Mouse (Mus musculus): ENCODE measurements around the gene Ptprcap. TPM values are rescaled to one million over a fixed set of nuclear protein-coding genes. Genes with fewer than 3 reads are reported as not detected.

The Ptprcap gene
- polyA plus RNA-seq, 1 experiment = 548 TPM

- no peak for TF ChIP-seq GATA1 (IDR thresholded peaks at IDR 0.05; ENCODE audit: low read length)
Measured at GRCm38 (mm10) chr19:4142416-4143173, 10.8 kb upstream of the Ptprcap start.

- TF ChIP-seq GATA1 (IDR thresholded peaks at IDR 0.05; ENCODE audit: low read length) = no peak
Measured at GRCm38 (mm10) chr19:4143759-4144268, 9.6 kb upstream of the Ptprcap start, which contains the start of gene Cabp4. Cabp4 (minus strand) TSS chr19:4144033.

DNA sequence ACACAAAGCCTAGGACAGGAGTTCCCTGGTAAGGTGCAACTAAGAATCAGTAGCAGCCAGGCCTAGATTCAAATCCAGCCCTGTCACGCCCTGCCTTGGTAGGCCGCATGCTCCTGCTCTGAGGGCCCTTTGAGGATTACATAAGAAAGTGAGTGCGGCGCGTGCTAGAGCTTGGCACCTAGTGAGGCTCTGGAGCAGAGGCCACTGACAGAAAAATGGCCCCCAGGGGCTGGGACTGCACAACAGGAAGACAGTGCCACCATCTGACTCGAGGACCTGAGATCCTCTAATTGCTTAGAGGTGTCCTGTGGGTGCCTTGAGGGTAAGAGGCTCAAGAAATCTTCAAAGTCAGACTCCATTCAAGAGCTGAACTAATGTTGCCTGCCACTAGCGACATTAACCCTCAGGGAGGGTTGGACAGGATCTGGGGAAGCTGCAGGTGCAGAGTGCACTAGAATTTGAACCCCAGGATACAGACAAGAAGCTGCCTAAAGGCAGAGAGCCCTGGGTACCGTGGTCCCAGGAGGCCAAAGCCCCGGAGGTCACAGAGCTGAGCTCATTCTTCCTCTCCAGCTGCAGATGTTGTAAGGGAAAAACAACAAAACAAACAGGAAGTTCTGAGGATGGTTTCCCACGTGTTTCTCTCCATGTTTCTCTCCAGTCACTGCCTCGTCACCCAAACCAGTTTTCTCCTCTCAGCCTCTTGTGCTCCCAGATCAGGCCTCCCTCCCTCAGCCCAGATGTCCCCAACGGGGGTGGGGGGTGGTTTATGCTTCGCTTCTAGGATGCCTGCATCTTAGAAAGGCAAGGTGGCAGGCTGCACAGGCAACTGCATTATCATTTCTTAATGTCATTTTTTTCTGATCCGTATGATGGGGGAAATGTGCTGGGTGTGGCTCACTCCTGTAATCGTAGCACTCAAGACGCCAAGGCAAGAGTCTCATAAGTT, 8.6 kb upstream of the Ptprcap start:
- no peak for TF ChIP-seq GATA1 (IDR thresholded peaks at IDR 0.05; ENCODE audit: low read length)

DNA sequence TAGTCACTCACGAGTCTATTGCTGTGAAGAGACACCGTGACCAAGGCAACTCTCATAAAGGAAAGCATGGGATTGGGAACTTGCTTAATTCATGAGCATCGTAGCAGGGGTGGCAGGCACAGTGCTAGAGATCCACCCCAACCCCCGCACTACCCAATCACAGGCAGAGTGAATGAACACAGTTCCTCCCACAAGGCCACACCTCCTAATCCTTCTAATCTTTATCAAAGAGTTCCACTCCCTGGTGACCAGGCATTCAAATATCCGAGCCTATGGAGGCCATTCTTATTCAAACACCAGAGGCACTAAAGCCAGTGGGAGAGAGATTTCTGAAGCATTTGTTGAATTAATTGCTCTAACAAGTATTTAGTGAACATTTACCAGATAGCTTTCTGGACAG, 7.5 kb upstream of the Ptprcap start:
- TF ChIP-seq GATA1 (IDR thresholded peaks at IDR 0.05; ENCODE audit: low read length) = no peak

DNA sequence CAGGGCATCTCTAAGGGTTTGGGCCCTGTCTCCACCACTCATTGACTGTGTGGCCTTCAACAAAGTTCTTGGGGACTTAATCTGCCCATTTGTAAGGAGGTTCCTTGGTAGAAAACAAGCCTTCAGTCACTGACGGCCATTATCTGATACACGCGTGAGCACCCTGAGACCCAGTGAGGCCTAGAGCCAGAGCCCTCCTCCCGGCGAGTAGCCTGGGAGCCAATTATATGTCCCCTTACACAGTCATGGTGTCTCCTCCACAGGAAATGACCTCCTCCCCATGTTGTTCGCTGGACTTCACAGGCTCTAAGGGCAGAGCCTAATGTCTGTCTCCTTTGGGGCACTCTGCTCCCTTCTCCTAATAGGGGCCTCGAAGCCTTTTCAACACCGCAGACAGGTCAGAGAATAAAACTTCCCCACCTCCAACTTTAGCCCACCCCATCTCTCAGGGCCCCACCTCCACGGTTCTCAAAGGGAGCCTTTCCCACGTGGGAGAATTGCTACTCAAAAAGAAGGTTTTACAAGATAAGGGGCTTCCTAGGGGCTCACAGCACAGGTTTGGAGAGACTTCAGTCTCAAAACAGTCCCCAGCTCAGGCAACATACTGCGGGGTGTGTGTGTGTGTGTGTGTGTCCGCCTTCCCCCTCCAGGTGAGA, 6.9 kb upstream of the Ptprcap start:
- no peak for TF ChIP-seq GATA1 (IDR thresholded peaks at IDR 0.05; ENCODE audit: low read length)

DNA sequence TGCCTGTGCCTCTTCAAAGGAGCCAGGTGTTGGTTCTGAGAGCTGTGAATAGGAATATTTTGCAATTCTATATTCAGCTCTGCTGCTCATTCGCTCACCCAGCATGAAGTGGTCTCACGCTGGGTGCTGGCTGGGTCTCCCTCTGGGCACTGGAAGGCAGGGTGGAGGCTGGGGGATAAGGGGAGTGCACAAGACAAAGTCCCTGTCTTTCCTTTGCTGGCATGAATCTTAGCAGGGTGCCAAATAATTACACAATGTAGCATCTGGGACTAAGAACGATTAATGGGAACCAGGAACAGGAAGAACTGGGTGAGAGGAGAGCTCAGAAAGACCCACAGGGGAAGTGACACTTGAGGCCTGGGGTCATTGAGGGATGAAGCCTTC, 6.4 kb upstream of the Ptprcap start:
- no peak for TF ChIP-seq GATA1 (IDR thresholded peaks at IDR 0.05; ENCODE audit: low read length)

DNA sequence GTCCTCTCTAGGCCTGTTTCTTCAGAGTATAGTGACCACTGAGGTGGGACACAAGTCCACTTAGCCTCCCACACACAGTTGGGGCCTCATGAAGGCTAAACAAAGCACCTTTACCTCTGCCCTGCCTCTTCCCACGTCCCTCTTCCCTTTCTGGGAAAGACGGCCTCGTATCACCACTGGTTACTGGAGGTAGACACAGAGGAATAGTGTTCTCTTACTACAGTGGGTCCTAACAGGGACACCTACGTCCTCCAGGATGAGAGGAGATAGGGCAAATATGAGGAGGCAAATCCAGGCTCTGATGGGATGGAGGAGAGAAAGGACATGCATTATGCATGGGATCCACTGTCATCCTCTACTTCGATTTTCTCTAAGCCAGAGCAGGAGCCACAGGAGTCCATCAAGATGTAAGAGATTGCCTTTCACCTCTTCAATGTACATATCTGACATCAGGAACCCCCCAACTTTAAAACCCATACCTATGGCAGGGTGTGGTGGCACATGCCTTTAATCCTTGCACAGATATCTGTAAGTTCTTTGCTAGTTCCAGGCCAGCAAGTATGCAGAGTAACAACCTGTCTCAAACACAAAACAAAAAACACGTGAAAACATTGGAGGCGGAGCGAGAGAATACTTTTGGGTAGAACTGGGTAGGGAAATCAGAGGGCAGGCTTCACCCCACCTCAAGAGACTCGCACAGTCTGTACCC, 5.5 kb upstream of the Ptprcap start:
- no peak for TF ChIP-seq GATA1 (IDR thresholded peaks at IDR 0.05; ENCODE audit: low read length)

GRCm38 (mm10) chr19:4148491-4148806, 5.0 kb upstream of the Ptprcap start, which contains the start of gene Coro1b:
Coro1b (plus strand) TSS chr19:4148619.
- TF ChIP-seq GATA1 (IDR thresholded peaks at IDR 0.05; ENCODE audit: low read length) = no peak

- no peak for TF ChIP-seq GATA1 (IDR thresholded peaks at IDR 0.05; ENCODE audit: low read length)
Measured at GRCm38 (mm10) chr19:4148819-4149218, 4.6 kb upstream of the Ptprcap start.

DNA sequence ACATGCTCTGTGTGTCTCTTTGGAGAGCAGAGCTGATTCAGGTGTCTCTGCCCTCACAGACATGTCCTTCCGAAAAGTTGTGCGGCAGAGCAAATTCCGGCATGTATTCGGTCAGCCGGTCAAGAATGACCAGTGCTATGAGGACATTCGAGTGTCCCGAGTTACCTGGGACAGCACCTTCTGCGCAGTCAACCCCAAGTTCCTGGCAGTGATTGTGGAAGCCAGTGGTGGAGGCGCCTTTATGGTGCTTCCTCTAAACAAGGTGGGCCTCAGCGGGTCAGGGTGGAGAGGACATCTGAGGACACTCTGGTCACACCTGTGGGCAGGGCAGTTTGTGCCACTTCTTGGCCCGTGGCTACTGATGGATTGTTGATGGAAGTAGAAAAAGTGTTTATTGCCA, 4.1 kb upstream of the Ptprcap start:
- TF ChIP-seq GATA1 (IDR thresholded peaks at IDR 0.05; ENCODE audit: low read length) = no peak

DNA sequence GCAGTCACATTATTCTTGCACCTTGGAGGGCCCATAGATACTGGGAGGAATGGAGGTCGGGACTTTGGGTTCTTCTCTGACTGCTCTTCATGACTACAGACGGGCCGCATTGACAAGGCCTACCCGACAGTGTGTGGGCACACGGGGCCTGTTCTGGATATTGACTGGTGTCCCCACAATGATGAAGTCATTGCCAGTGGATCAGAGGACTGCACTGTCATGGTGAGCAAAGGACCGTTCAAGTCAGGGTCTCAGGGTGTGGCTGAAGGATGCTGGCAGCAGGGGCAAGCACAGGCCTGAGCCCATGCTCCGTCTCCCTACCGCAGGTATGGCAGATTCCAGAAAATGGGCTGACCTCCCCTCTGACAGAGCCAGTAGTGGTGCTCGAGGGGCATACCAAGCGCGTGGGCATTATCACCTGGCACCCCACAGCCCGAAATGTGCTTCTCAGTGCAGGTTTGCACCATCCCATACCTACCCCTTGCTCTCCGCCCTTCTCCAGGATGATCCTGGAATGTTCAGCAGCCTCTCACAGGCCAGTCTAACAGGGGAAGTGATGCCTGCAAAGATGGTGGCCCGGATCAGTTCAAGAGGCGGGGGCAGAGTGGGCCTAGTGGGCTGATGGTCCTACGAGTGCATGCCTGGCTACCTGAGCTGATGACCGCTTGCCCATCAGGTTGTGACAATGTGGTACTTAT, 3.5 kb upstream of the Ptprcap start:
- TF ChIP-seq GATA1 (IDR thresholded peaks at IDR 0.05; ENCODE audit: low read length) = no peak

GRCm38 (mm10) chr19:4150567-4151487, 2.6 kb upstream of the Ptprcap start:
- TF ChIP-seq GATA1 (IDR thresholded peaks at IDR 0.05; ENCODE audit: low read length) = no peak

- no peak for TF ChIP-seq GATA1 (IDR thresholded peaks at IDR 0.05; ENCODE audit: low read length)
Measured at GRCm38 (mm10) chr19:4151488-4151860, 1.9 kb upstream of the Ptprcap start.

DNA sequence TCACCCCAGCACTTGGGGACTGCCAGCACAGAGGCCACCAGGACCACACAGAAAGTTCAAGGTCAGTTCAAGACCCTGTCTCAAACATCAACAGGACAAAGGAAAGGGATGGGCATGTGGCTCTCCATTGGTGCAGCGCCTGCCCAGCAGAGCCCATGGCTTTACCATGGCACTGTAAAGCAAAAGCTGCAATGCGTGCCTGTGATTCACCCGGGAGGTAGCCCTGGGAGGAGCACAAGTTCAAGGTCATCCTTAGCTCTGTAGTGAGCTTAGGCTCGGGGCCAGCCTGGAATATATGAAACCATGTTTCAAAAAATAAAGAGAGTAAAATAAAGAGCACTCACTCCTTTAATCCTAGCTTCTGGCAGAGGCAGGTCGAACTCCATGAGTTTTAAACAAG, 1.5 kb upstream of the Ptprcap start:
- no peak for TF ChIP-seq GATA1 (IDR thresholded peaks at IDR 0.05; ENCODE audit: low read length)

Data from G1E-ER4 (cell line).